Mouse (Mus musculus): ENCODE results near the gene Plcxd2.

The Plcxd2 gene

DNA sequence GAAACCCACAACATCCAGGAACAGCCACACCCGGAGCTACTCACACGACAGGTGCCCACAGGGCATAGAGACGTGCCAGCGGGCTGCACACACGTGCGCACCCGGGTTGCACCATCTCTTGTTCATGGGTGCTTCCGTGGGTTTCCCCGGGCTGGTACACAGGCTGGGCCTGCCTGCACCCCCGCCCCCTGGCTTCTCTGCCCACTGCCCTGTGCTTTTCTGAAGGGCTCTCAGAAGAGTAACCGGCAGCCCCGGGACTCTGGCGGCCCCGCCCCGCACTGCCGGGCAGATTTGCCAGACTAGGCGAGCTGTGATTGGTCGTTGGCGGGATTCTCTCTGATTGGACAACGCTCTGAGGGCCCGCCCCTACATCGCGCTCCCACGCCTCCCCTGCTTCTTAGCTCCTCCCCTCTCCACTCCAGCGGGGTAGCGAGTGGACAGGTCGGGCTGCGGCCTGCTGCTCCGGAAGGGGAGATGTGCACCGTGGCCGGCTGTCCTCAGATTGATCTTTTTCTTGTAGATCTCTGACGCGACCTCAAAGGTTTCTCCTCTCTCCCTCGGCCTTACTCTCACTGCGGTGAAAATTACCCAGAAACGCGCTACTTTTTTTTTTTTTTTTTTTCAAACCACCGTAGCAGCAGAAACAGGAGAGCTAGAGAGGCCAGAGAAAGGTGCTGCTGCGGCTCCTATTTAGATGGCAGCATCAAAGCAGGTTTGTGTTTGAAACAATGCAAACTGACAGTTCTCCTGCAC is at the start of gene Plcxd2:
Gene Plcxd2 (minus strand): TSS at position 66 of the 753 bp plus-strand sequence.
- peak; percentile 98 for DNase-seq (ENCODE audit: inconsistent ontology term)

DNA sequence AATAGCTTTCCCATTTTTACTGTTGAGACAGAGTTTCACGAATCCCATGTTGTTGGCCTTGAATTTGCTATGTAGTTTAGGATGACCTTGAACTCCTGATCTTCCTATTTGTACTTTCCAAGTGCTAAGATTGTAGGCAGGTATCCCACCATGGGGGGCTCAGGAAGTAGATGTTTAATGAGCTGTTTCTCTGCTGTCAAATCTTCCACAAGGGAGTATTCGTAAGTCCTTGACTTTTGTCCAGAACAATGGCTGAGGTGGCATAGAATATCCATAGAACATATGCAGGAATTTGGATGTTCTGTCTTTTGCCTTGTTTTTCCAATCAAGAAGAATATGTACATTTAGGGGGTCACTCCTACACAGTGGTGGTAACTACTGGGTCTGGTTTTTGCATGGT is 36.9 kb upstream of the Plcxd2 start:
- DNase-seq (ENCODE audit: inconsistent ontology term), result no peak

DNA sequence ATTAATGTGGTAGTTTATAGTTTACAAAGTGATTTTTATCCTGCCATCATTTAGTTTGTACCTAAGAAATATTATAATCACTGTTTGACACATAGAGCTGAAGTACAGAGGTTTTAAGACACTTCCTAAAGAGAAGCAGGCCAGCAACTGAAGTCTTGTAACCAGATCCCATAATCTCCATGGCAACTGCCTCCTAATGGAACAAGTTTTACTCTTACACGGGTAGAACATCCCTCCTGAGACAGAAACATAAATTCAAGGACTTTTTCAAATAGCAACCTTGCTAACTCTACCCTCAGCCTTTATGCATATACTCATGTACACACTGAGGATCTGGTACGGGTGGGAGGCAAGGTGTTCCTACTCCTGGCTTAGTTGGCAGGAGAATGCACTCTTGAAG is 26.2 kb upstream of the Plcxd2 start:
- DNase-seq (ENCODE audit: inconsistent ontology term), result no peak

DNA sequence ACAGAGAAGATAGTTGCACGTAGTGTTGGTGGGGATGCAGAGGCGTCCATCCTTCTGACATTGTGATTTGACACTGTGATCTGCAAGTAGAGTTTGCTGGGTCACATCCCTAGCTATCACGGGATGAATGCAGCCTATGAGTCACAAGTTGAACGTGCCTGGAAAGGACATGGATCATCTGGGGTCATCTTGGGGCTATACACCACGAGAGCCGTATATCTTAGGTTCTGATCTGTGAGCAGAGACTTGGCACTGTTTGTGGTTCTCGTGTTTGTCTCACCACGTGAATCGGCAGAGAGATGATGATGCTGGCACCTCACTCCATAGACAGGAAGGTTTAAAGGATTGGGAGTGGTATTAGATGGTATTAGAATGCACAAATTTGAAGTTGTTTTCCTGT is 23.9 kb upstream of the Plcxd2 start:
- DNase-seq (ENCODE audit: inconsistent ontology term), result no peak

DNA sequence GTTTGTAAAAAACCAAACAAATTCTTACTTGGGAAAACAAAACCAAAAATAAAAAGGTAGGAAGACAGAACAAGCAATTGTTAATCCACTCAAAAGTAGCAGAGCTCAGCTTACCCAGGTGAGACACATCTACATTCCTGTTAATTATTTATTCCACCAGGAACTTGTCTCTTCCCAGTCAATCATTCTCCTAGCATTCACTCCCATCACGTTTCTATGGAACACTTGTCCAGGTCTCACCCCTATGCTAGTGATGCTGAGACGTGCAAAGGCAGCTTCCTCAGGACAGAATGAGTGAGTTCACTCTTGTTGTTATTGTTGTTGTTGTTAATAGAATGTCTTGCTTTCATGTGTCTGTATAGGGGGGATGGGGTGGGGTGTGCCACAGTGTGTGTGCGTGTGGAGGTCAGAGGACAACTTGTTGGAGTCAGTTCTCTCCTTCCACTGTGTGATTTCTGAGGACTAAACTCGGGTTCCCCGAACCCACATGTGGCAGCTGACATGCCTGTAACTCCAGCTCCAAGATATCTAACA is 13.0 kb upstream of the Plcxd2 start:
- DNase-seq (ENCODE audit: inconsistent ontology term), result no peak

DNA sequence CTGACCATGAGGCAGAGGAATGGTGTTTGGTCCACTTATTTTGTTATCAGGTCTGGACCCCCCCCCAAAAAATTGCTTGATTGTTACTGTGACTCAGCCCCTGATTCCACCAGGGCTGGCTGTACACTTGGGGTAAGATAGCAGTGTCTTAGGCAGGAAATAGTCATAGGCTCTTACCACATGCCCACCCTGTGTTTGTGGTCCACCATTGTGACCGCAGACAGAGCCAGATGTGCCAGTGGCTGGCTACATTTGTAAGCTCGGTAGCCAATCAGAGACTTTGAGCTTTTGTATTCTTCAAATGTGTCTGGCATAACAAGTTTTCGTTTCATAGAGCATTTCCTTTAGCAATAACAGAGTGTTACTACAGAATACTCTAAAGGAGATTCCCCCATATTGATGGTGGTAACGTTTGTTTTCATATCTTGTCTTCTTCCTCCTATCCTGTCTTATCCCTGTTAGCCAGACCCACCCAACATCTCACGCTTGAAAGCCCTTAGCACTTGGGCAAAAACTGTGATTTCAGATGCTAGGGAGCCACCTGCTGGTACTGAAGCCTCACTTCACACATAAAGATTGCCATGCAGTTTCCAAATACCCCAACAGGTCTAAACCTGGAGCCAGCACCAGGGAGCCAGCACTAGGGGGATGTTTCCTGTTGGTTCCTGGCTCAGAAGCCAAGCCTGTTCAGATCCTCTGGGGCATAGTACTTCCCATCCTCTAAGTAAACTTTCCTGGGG is 12.3 kb upstream of the Plcxd2 start:
- DNase-seq (ENCODE audit: inconsistent ontology term), result peak; percentile 66

DNA sequence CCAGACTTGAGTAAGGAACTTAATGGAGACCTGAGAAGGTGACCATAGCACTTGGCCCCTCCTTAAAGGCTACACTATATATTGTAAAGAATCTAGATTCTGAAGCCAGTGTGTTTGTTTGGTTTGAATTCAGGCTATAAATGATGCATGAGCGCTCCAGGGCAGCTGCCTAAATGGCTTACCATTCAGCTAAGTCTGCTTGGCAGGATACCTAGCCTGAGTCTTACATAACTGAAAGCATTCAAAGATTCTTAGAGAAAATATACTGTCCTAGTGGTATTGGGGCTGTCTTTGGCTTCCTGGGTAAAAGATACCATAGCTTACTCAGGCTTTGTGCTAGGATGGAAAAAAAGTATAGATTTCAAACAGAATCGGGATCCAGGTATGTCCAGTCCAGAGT is 11.3 kb upstream of the Plcxd2 start:
- no peak for DNase-seq (ENCODE audit: inconsistent ontology term)

DNA sequence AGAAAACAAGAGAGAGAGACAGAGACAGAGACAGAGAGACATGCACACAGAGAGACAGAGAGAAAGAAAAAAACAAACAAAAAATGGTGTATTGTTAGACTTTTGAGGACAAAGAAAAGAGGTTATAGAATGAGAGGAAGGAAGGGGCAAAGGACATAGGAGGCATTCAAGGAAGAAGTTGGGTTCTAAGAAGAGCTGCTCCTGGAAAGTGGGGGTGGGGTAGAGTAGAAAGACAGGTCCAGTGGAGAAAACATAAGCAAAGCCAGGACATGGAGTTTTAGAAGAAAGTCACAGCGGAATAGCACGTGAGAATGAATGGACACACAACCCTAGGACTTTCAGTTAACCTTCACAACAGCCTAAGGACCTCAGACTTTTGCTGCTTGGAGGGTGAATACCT is 10.4 kb upstream of the Plcxd2 start:
- no peak for DNase-seq (ENCODE audit: inconsistent ontology term)

DNA sequence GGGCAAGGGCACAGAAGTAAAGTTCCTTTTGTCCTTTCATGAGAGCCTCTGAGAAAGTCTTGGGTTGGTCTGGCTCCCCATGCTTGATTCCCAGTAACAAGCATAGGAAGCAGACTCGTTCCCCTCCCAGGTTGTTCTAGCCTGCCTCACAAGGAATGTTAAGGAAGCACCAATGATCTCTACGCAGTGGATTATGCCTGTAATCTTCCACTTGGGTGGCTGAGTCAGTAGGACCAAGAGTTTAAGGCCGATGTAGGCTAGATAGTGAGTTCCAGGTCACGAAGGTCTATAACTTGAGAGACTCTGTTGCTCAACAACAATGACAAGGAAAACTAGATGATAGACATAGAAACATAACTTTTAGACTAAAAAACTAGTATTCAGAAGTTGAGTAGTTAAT is 9.8 kb upstream of the Plcxd2 start:
- DNase-seq (ENCODE audit: inconsistent ontology term), result no peak

DNA sequence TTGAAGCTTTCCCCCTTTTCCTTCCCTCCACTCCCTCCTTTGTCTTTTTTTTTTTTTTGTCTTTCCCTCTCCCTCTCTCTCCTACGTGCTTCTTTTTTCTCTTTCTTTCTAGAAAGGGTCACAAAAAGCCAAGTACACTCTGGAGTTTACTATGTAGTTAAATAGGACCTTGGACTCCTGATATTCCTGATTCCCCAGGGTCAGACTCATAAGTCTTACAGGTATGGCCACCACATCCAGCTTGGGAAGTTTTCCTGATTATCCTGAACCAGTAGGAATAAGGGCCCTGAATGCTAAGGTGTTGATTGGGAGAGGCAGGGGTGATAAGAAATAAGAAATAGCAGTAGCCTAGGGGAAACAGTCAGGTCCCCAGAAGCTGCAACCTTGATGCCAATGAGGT is 9.3 kb upstream of the Plcxd2 start:
- DNase-seq (ENCODE audit: inconsistent ontology term), result no peak

DNA sequence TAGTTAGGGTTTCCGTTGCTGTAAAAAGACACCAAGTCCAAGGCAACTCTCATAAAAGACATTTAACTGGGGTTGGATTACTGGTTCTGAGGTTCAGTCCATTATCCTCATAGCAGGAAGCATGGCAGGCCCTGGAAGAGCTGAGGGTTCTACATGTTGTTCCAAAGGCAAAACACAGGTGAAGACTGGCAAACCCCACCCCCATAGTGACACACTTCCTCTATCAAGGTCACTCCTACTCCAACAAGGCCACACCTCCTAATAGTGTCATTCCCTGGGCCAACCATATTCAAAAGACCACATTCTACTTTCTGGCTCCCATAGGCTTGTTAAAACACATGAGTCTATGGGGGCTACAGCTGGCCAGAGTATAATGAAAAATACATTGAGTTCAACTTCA is 1.7 kb upstream of the Plcxd2 start:
- no peak for DNase-seq (ENCODE audit: inconsistent ontology term)

DNA sequence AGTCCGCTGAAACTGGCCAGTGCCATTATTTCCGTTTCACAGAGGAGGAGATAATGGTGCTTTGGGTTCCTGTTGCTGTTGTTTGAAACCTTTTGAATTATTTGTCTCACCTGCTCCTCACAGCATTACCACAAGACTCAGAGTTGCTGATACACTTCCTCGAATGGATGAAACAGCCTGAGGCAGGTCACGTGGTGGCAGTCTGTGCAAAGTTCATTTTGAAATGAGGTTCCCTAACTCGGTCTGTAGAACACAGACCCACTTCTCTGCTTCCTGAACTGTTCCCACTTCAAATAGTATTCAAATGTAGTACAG is 845 bp upstream of the Plcxd2 start:
- DNase-seq (ENCODE audit: inconsistent ontology term), result no peak

DNA sequence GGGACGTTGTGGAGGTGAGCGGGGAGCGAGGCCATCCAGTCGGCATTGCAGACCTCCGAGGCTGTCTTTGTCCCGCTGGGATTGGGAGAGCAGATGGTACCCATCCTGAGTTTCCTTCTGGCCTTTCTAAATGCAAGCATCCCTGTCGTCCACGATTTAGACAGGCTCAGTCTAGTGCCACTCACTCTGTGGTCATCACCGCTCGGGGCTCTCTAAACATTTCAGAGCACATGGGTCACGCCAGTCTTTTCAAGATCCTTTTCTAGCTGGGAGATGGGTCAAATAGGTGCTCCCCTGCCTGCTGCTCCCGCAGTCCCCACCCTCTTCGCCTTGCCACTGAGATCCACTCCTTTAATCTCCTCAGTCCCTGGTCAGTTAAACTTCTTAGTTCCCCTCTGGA is 301 bp downstream of the Plcxd2 start:
- no peak for DNase-seq (ENCODE audit: inconsistent ontology term)

DNA sequence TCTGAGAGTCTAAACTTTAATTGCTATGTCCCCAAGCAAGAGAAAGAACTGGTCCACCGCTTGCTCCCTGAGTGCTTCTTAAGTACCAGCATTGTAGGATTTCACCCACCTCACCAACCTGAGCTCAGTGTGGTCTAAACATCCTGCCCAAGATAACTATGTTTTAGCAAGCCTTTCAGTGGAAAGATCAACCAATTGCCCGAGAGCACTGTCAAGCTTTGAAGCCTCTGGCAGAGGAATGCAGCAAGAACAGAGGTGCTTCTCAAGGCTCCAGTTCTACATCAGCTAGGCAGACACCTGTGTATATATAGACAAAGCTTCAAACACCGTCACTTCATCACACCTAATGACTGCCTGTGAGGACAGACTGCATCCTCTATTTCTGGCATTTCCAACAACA is 1.3 kb downstream of the Plcxd2 start:
- DNase-seq (ENCODE audit: inconsistent ontology term), result no peak

DNA sequence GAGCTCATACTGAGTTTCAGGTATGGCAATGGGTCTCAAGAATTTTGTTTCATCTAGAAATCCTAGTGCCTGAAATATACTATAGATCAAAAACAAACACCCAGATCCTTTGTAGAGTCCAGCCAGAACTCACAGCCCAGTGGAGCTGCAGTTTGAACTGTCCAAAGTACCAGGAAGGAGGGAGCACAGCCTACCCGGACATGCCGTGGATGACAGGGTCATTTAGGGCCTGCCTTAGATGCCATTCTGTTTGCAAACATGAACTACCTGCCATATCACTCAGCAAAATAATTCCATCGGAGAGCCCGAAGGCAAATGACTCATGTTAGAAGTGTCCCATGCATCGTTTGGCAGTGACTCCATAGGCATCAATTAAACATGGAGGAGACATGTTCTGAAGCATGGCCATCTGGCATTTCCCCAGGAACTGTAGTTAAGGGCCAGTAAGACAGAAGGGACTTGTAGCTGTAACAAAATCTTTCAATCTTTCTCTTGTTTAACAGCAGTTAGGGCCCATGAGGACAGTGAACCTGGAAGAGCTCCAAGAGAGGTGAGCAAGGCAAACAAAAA is 1.9 kb downstream of the Plcxd2 start:
- peak; percentile 76 for DNase-seq (ENCODE audit: inconsistent ontology term)

DNA sequence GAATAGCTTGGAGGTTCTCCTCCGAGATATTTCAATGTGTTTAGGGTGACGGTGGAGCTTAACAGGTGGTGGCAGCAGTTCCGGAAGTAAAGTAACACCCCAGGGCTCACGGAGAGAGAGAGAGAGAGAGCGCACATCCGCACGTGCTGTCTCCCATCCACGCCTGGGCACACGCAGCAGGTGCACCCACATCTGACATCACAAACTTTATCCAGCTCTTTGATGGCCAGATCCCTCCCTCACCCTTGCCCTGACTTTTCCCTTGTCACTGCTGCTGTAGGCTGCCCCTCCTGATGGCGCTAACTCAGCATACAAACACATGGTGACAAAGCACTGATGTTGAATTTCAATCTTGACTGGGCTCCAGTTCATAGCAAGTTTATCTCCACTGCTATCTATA is 3.8 kb downstream of the Plcxd2 start:
- no peak for DNase-seq (ENCODE audit: inconsistent ontology term)

DNA sequence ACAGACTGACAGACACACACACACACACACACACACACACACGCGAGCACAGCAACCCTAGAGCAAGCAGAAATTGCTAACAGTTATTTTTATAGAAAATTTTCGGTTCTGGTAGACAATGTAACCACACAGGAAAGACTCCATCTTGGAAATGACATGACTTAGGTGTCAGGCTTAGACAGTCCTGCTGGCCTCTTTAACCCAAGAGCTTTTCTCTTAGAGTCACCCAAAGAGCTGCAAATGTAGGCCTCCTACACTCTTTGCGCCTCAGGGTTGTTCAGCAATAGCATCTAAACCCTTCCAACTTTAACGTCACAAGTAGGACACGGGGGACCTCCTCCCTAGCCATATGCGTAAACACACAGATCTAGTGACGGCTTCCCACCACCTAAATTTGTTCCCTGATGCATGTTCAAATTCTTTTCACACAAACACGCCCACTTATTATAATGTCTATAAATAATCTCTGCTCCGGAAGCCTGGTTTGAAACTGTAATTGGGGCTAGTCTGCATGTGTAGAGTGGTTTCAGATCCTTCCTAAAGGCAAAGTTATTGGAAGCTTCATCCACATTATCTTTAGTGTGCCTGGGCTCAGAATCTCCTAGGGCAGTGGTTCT is 8.4 kb downstream of the Plcxd2 start:
- DNase-seq (ENCODE audit: inconsistent ontology term), result no peak

DNA sequence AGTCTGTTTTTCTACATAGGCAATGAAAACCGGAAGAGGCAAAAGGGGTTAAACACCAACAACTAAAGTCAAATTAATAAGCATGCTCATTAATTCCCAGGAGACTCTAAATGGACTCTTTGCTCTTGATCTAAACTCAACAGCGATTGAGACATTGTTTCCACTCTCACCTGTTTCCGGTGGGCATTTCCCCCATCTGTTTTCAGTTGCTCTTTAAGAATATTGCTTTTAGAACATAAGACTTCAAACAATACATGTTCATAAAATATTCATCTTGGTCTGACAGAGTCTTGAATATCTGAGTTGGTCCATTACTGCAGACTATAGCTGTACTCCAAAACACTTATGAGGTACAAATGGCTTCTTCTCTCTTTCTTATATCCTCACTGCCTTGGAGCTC is 9.0 kb downstream of the Plcxd2 start:
- DNase-seq (ENCODE audit: inconsistent ontology term), result no peak

DNA sequence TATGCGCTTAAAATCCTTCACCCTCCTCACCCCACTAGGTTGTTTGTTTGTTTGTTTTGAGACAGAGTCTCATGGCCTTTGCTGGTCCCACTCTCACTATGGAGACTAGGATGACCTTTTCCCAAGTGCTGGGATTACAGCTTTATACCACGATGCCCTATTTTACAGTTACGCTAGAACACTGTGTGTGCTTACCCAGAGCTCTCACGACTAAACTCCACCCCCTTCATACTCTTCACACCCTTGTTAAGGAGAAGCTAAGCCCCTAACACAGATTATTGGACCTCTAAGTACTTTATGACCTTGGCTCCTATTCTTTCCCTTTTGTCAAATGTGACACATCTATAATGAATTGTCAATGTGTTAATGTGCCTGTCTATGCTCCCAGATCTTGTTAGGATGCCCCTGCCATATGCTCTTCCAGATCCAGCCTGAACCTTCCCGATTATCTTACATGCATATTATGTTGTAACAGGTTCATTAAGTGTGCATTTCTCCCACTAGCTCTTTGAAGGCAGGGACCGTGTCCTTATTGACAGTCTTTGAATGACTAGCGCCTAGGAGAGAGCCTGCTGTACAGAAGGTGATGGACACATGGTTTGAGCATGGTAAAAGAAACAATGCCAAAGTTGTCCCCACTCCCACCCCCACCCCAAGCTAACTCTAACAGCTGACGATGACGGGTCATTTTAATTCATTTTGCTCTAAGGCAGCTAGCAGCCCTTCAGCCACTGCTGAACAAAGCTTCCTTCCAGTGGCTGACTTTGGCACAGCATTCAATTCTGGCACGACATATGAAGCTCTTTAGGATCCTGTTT is 10.4 kb downstream of the Plcxd2 start:
- peak; percentile 40 for DNase-seq (ENCODE audit: inconsistent ontology term)

DNA sequence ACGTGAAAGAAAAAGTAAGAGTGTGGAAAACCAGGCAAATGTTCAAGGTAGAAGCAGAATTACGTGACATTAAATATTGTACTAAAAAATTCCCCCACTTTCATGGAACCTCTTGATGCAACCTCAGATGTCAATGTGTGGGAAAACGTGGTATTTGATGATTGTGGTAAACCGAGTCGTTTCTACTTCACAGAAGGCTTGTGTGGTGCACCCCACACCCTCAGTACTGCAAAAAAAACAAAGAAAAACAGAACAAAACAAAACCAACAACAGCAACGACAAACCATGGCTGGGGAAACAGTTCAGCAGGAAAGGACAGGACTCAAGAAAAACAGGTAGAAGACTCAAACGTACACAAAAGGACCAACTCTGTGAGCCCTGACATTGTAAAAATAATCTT is 11.8 kb downstream of the Plcxd2 start:
- DNase-seq (ENCODE audit: inconsistent ontology term), result no peak

DNA sequence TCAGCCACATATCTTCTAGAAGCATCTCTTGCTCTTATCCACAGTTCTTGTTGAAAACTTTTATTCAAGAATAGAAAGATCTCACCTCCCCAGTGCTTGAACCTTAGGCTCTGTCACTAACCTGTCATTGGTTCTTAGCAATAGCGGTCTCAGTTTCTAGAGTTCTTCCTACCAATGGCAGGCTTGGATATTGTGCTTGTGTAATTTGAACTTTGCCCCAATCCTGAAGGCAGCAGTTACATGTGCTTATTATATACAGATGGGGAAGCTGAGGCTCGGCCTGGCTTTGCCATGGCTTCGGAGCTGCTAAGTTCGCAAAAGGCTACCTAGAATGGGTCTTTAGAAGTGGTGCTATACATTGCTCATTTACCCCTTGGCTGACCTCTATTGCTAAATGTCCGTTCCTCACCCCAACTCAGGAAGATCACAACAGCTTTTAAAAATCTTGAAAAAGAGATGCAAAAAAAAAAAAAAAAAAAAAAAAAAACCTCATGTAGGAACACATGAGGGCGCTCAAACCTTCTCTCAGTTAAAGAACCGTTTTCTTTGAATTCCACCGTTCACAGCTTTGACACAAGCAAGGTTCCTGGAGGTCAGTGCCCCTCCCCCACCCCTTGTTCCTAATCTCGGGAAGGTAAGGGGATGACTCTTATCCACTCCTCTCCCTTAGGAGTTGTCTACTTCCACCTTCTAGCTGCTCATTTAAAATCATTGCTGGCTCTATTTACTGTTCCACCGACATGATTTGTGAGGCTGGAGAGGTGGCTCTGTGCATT is 18.9 kb downstream of the Plcxd2 start:
- DNase-seq (ENCODE audit: inconsistent ontology term), result peak; percentile 20
